Mouse (Mus musculus) heart, adult 2 months (tissue): ENCODE measurements around the gene Ipo7.

Source experiments
- CTCF ChIP-seq: fragments of 200-600 bp; IDR thresholded peaks from 2 replicates; pipeline ENCODE4 v1.8.1; 2022; ENCODE audit warnings: antibody characterized with exemption, mild to moderate bottlenecking, moderate library complexity
- POLR2A ChIP-seq: fragments of 200-500 bp; IDR thresholded peaks from 2 replicates; pipeline ENCODE4 v1.6.1; 2011; ENCODE audit warnings: mild to moderate bottlenecking, low read depth, low read length, control low read depth; ENCODE audit not compliant: insufficient read depth

- TF ChIP-seq POLR2A (no peak), CTCF (peak; percentile 60)
These were observed 41.2 kb downstream of the Ipo7 start for GRCm38 (mm10) chr7:110059092-110059785.
